Comparison of ENCODE assay signal across 14 mouse cellular contexts in the genomic region with DNA sequence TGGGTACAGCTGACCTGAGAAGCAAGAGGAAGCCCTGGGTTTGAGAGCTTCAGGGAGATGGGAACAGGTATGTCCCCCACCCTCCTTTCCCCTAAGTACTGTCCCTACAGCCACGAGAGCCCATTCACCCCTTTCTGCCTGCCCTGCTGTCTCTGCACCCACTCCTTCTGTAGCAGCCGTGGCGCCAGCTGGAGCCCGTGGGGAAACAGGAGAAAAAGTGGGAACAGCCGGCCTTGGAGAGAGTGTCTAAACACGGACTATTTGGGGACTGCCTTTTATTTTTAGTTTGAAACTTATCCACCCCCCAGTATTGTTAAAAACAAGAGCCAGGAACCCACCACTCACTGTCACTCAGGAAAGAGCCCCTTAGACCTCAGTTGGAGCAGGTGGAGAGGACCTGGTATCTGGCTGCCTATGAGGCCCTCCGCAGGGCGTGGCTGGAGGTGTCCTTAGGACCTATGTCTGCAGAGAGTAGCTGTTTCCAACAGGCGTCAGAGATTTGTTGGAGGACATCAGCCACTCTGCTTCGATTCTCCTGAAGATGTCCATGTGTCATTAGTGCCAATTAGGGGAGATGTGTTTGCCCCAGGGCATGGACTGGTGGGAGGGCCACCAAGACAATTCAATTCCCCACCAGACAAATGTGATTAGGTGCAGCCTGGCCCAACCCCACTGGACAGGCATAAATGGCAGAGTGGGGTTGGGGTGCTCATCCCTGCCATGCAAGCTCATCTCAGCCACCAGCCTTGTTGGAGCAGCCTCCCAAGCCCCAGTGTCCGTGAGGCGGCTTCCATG. TPM values are rescaled to one million over a fixed set of nuclear protein-coding genes. Genes with fewer than 3 reads are reported as not detected.
DNase-seq lines count a peak whose midpoint lies in the region; ATAC-seq and TF ChIP-seq lines count a peak whose summit lies in the region.
"Had no signal": no experiment of that assay in that cellular context is flagged by ENCODE, and none has a peak within 500 bp of the region (broad histone marks: within the 10 kb centered on the region; RNA-seq: fewer than 3 reads in every experiment).

Gene Dbh, plus strand, starts transcription at position 438 of the 795 bp plus-strand sequence.

- no peak within 1 kb of the TSS for H3K4me3 ChIP-seq in cortical plate, adult 2 months (ENCODE audit: insufficient read depth, low read length)
- H3K4me3 ChIP-seq: forebrain, embryonic 12.5 days; hindbrain, embryonic 13.5 days; myocyte had no signal

- no peak for ATAC-seq in activated CD4-positive, CD25-positive, alpha-beta regulatory T cell, adult 4 months
- no peak for ATAC-seq in megakaryocyte, adult 5-6 weeks (ENCODE audit: poor library complexity, severe bottlenecking)
- ATAC-seq: liver, postnatal 0 days had no signal

- H3K4me1 ChIP-seq in cortical plate, adult 2 months (ENCODE audit: control insufficient read depth, insufficient read depth, low read length), result peaks cover 22% of the 10 kb centered on the region

- DNase-seq in layer of hippocampus, adult 11-12 months (ENCODE audit: low spot score), result peak; percentile 81
- DNase-seq in layer of hippocampus, adult 9-10 months (ENCODE audit: low spot score), result no peak
- DNase-seq in left cerebral cortex, adult 8-10 months (ENCODE audit: low spot score in 2 of 2), result peak; percentile 40 to 73
- DNase-seq in right cerebral cortex, postnatal 4 days, result peak; percentile 65
- no peak for DNase-seq in Muller cell, postnatal 12 days (ENCODE audit: inconsistent ontology term)
- DNase-seq: kidney, postnatal 14 days; liver, postnatal 0 days had no signal

- 0 out of 2 replicates have a peak within 1 kb of the TSS, but pooled peaks have one; percentile 5 for H3K27ac ChIP-seq in cortical plate, adult 2 months (ENCODE audit: insufficient read depth, low read length)
- H3K27ac ChIP-seq: forebrain, embryonic 12.5 days; hindbrain, embryonic 13.5 days had no signal

- TF ChIP-seq POLR2A in cortical plate, adult 2 months (IDR thresholded peaks at IDR 0.05; ENCODE audit: extremely low read depth, insufficient read depth, low read length), result no peak

- TF ChIP-seq CTCF in cortical plate, adult 2 months (IDR thresholded peaks at IDR 0.05; ENCODE audit: extremely low read depth, insufficient read depth, low read length), result no peak

RNA-seq across cellular contexts. Expression of gene Dbh, which starts in this region (rescaled TPM):
- 0.23 and 0.31 TPM in 2 replicates for polyA plus RNA-seq in cortical plate, adult 2 months (2012; rRNA removed)
- under 1 TPM; 0.20 to 0.53 (median 0.43) TPM for total RNA-seq in left cerebral cortex, adult 8-10 months (2022)
- not detected for polyA plus RNA-seq in activated CD4-positive, CD25-positive, alpha-beta regulatory T cell, adult 4 months (2017; shearing (Covaris generic))
- total RNA-seq in megakaryocyte, adult 5-6 weeks (2015), result not detected in 2 replicates
- total RNA-seq in megakaryocyte, adult 5-6 weeks (2017), result not detected in 2 replicates
- total RNA-seq: CH12.LX had no signal
- polyA plus RNA-seq: forebrain, embryonic 12.5 days; liver, postnatal 0 days had no signal

Comparison
In these comparisons a context has a peak if more than half of its experiments do, and no peak if none do; other contexts are left out.
1. DNase-seq: peak in layer of hippocampus, adult 11-12 months (single experiment) and right cerebral cortex, postnatal 4 days (single experiment); none in layer of hippocampus, adult 9-10 months (single experiment) and Muller cell, postnatal 12 days (single experiment).
2. Peak in DNase-seq in left cerebral cortex, adult 8-10 months; RNA of the gene not detected or under 1 TPM.